Mouse (Mus musculus) stomach, embryonic 16.5 days (tissue): ENCODE measurements at regions not wholly inside any gene's neighbourhood (a gene's known extent, or its start where the extent isn't known, plus 50 kb on each side); places are given as distances from the start of the nearest gene placed in this dataset.
A peak's percentile ranks its signal among the peaks of the same experiment; 100 is the strongest.

Experiments used
- ATAC-seq: fragments of 200-750 bp; cut with Nextera tagmentation; 2 replicates; pipeline ENCODE4 v1.8.0; 2017; ENCODE audit warnings: moderate number of reproducible peaks, moderate TSS enrichment; ENCODE audit not compliant: insufficient read depth, low FRiP score
- H3K27ac ChIP-seq: fragments of 300-500 bp; sonication (generic); 2 replicates; pipeline ENCODE4 v1.5.1; 2014; ENCODE audit warnings: low read length
- H3K27me3 ChIP-seq: fragments of 300-500 bp; sonication (generic); 2 replicates; pipeline ENCODE4 v1.6.1; 2014; ENCODE audit warnings: low read length, control low read depth, mixed read lengths; ENCODE audit not compliant: control insufficient read depth, insufficient read depth
- H3K36me3 ChIP-seq: fragments of 300-500 bp; sonication (generic); 2 replicates; pipeline ENCODE4 v1.6.1; 2014; ENCODE audit warnings: low read length; ENCODE audit not compliant: control insufficient read depth, insufficient read depth
- H3K4me1 ChIP-seq: fragments of 300-500 bp; sonication (generic); 2 replicates; pipeline ENCODE4 v1.6.1; 2014; ENCODE audit warnings: low read length, control low read depth, mixed read lengths; ENCODE audit not compliant: control insufficient read depth, insufficient read depth
- H3K4me2 ChIP-seq: fragments of 300-500 bp; sonication (generic); 2 replicates; pipeline ENCODE4 v1.6.1; 2014; ENCODE audit warnings: low read depth, low read length, mixed read lengths
- H3K4me3 ChIP-seq: fragments of 300-500 bp; sonication (generic); replicated peaks from 2 replicates; pipeline ENCODE4 v1.5.1; 2014; ENCODE audit warnings: mild to moderate bottlenecking, low read length
- H3K9ac ChIP-seq: fragments of 300-500 bp; sonication (generic); 2 replicates; pipeline ENCODE4 v1.6.1; 2014; ENCODE audit warnings: low read length
- H3K9me3 ChIP-seq: fragments of 300-500 bp; sonication (generic); replicated peaks from 2 replicates; pipeline ENCODE4 v1.6.1; 2016; ENCODE audit warnings: low read length, control low read depth; ENCODE audit not compliant: control insufficient read depth
- WGBS: fragments of 180-500 bp; shearing (Covaris S2); extraction: QIAGEN DNeasy Blood & Tissue Kit; methylation state at CpG from one replicate; pipeline ENCODE4 v1.1.7; 2014; 5-methylcytosine and 5-hydroxymethylcytosine counted together

GRCm38 (mm10) chr11:39794183-39794652, 900.8 kb downstream of the Mat2b start:
- WGBS, result 3% methylated on average over 14 of the region's 14 CpGs

GRCm38 (mm10) chr11:39792112-39792511, 902.9 kb downstream of the Mat2b start:
- no peaks in the 10 kb centered on the region for H3K27me3 ChIP-seq
- no peak overlapping the region for H3K9ac ChIP-seq
- WGBS, result 81% methylated on average over 2 of the region's 2 CpGs
- H3K4me3 ChIP-seq, result no peak overlapping the region
- ATAC-seq, result no peak
- no peaks in the 10 kb centered on the region for H3K4me1 ChIP-seq
- H3K27ac ChIP-seq, result no peak overlapping the region
- H3K36me3 ChIP-seq, result no peaks in the 10 kb centered on the region
- H3K9me3 ChIP-seq, result no peaks in the 10 kb centered on the region
- H3K4me2 ChIP-seq, result no peak overlapping the region

More at GRCm38 (mm10) chr11:39794183-39794652, 900.8 kb downstream of the Mat2b start:
- Histone ChIP-seq H3K4me3 (peak overlapping the region; percentile 35), H3K27me3 (no peaks in the 10 kb centered on the region), H3K9me3 (no peaks in the 10 kb centered on the region), H3K9ac (peak overlapping the region; percentile 46; the same call in 1 of the 2 replicates), H3K4me2 (peak overlapping the region; percentile 54), H3K4me1 (no peaks in the 10 kb centered on the region), H3K27ac (no peak overlapping the region), H3K36me3 (no peaks in the 10 kb centered on the region)
- no peak for ATAC-seq
